Mouse (Mus musculus) kidney, adult 2 months (tissue): ENCODE data around the gene Ablim1.

Experiments used
- CTCF ChIP-seq: fragments of 200-500 bp; conservative IDR thresholded peaks from 2 replicates; pipeline ENCODE4 v1.5.1; 2011; ENCODE audit warnings: low read depth, mild to moderate bottlenecking, control low read depth, low read length, moderate library complexity, mixed read lengths; ENCODE audit not compliant: insufficient read depth, insufficient read length
- POLR2A ChIP-seq: fragments of 200-500 bp; IDR thresholded peaks from one replicate; pipeline ENCODE4 v1.6.1; 2011; ENCODE audit warnings: low read depth, low read length, control low read depth

DNA sequence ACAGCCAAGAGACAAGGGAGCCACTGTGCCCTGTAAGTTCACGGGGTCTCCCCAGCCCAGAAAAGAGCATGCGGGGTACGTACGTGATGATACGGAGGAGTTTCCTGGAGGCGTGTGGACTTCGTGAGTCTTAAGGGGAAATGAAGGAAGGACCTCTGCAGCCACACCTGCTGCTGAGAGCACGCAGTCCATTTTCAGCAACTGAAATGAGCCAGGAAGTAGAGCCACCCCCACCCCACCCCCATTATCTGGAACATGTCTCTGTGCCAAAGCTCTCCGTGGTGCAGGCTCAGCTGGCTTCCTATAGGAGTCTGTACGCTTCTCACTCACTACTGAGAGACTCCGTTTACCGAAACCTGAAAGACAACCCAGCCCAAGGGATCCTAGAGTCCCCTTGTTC lies 121.3 kb downstream of the Ablim1 start:
- no peak for TF ChIP-seq POLR2A
- TF ChIP-seq CTCF: no peak
